Mouse (Mus musculus) testis, adult 2 months (tissue): ENCODE measurements around the gene Bri3. TPM values are rescaled to one million over a fixed set of nuclear protein-coding genes. Genes with fewer than 3 reads are reported as not detected.
A peak's percentile ranks its signal among the peaks of the same experiment; 100 is the strongest.

ENCODE experiments used
- H3K27ac ChIP-seq: fragments of 200-500 bp; 2 replicates; pipeline ENCODE4 v1.5.1; 2012; ENCODE audit warnings: low read depth, low read length; ENCODE audit not compliant: control insufficient read depth, insufficient read depth
- H3K27me3 ChIP-seq: fragments of 200-500 bp; 2 replicates; pipeline ENCODE4 v1.6.1; 2012; ENCODE audit warnings: mild to moderate bottlenecking, low read length, moderate library complexity; ENCODE audit not compliant: control insufficient read depth, insufficient read depth
- H3K36me3 ChIP-seq: fragments of 200-500 bp; 2 replicates; pipeline ENCODE4 v1.6.1; 2012; ENCODE audit warnings: mild to moderate bottlenecking, low read length; ENCODE audit not compliant: control insufficient read depth, insufficient read depth
- H3K4me1 ChIP-seq: fragments of 200-500 bp; 2 replicates; pipeline ENCODE4 v1.6.1; 2012; ENCODE audit warnings: low read length; ENCODE audit not compliant: control insufficient read depth, insufficient read depth
- H3K4me3 ChIP-seq: fragments of 200-500 bp; 2 replicates; pipeline ENCODE4 v1.5.1; 2012; ENCODE audit warnings: low read depth, mild to moderate bottlenecking, low read length, moderate library complexity, mixed read lengths; ENCODE audit not compliant: control insufficient read depth
- CTCF ChIP-seq: fragments of 200-500 bp; IDR thresholded peaks from 2 replicates; pipeline ENCODE4 v1.5.1; 2012; ENCODE audit warnings: low read depth, mild to moderate bottlenecking, inconsistent platforms, low read length, moderate library complexity; ENCODE audit not compliant: control insufficient read depth, insufficient read depth, insufficient replicate concordance
- POLR2A ChIP-seq: fragments of 200-500 bp; IDR thresholded peaks from 2 replicates; pipeline ENCODE4 v1.6.1; 2012; ENCODE audit warnings: low read depth, mild to moderate bottlenecking, inconsistent platforms, low read length, moderate library complexity; ENCODE audit not compliant: control insufficient read depth
- polyA plus RNA-seq: library from polyadenylated mRNA; depleted of rRNA; stranded (reverse); fragments of >200 nt; gene quantifications from 2 replicates; pipeline ENCODE4 v1.2.3, GENCODE M21; 2012

Gene Bri3
- polyA plus RNA-seq, 1 experiment = 174 TPM

DNA sequence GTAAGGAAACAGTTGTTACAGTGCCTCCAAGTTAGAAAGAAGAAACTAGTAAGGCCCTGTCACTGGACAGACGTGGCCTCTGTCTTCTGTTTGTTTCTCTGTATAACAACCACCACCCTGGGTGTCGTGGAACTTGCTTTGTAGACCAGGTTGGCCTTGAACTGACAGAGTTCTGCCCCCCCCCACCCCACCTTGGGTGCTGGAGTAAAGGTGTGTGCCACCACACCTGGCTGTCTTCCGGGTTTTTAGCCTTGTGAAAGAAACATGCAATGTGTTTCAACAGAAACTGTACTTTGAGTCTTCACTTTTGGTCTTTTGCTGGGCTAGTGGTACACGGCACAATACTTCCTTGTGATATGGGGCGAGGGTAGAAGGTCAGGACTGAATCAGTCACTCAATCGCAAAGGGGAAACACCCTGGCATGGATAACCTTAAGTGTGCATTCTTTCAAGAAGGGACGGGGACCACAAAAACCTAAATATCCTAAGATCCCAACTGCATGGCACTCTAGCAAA lies 51.9 kb downstream of the Bri3 start:
- H3K4me3 ChIP-seq = no peak overlapping the region
- no peaks in the 10 kb centered on the region for H3K36me3 ChIP-seq
- H3K27ac ChIP-seq = no peak overlapping the region
- H3K4me1 ChIP-seq = no peaks in the 10 kb centered on the region; the same call in 1 of the 2 replicates
- H3K27me3 ChIP-seq = no peaks in the 10 kb centered on the region
- TF ChIP-seq POLR2A = no peak
- no peak for TF ChIP-seq CTCF

- Histone ChIP-seq H3K4me3 (no peak overlapping the region), H3K4me1 (no peaks in the 10 kb centered on the region), H3K27me3 (no peaks in the 10 kb centered on the region), H3K36me3 (no peaks in the 10 kb centered on the region), H3K27ac (no peak overlapping the region)
- TF ChIP-seq POLR2A (no peak), CTCF (no peak)
These were observed 58.8 kb downstream of the Bri3 start for GRCm38 (mm10) chr5:144303071-144303470.

- Histone ChIP-seq H3K27me3 (no peaks in the 10 kb centered on the region), H3K4me3 (no peak overlapping the region), H3K27ac (no peak overlapping the region), H3K36me3 (no peaks in the 10 kb centered on the region), H3K4me1 (0 out of 2 replicates have a peak, but pooled peaks cover 2% of the 10 kb centered on the region)
- TF ChIP-seq POLR2A (no peak), CTCF (no peak)
These were observed 64.7 kb downstream of the Bri3 start for GRCm38 (mm10) chr5:144308929-144309328.

DNA sequence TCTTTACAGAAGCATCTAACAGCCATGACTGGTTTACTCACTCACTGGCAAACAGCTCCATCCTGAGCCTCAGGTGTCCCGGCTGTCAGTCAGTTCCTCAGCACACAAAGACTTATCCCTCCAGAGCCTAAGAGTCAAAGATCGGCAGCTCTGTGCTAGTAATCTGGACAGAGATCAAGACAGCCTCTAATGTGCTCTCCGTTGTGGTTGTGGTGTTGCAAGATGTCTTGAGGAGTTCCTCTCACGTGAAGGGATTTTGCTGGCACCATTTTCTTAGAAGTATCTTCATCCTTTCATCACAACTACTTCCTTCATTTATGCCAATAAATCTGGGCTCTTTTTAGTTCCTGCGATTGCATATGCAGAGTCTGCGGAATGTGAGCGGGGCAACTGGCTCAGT lies 67.9 kb downstream of the Bri3 start:
- TF ChIP-seq POLR2A = no peak
- no peak for TF ChIP-seq CTCF
- Histone ChIP-seq H3K4me1 (0 out of 2 replicates have a peak, but pooled peaks cover 2% of the 10 kb centered on the region), H3K36me3 (no peaks in the 10 kb centered on the region), H3K4me3 (no peak overlapping the region), H3K27me3 (no peaks in the 10 kb centered on the region), H3K27ac (no peak overlapping the region)

GRCm38 (mm10) chr5:144313335-144313734 lies 69.1 kb downstream of the Bri3 start:
- no peaks in the 10 kb centered on the region for H3K27me3 ChIP-seq
- TF ChIP-seq CTCF (no peak), POLR2A (no peak)
- no peaks in the 10 kb centered on the region for H3K36me3 ChIP-seq
- H3K27ac ChIP-seq = no peak overlapping the region
- H3K4me3 ChIP-seq = no peak overlapping the region
- H3K4me1 ChIP-seq = 0 out of 2 replicates have a peak, but pooled peaks cover 2% of the 10 kb centered on the region

DNA sequence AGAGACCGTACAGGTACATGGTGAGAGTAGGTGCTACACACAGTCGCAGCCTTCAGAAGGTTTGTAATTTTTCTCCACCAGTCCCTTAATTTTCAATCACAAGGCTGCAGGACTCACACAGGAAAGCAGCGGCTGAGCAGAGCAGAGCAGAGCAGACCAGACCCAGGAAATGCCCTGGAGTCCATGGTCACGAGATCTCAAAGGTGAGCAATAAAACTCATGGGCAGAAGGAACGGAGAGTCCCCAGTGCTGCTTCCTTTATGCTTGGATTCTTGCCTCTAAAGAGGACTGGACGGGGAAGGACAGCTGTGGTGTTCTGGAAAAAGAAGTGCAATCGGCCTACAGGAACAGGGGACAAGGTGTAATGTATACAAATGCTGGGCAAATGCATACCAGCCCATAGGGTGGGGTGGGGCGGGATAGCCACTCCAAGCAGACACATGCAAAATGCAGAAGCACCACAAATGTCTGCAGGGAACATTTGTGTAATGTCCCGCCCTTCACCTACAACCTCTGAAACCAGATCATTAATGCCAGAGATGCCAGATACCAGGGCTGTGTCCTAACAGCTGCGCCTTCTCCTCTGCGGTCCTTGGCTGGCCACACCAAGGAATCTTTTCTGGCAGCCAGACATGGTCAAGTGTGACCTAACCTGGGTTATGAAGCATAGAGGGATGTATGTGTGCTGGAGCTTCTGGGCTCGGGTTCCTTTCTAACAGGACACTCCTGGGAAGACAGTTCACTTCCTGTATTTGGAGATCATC lies 70.7 kb downstream of the Bri3 start:
- no peak overlapping the region for H3K4me3 ChIP-seq
- H3K36me3 ChIP-seq = no peaks in the 10 kb centered on the region
- H3K27me3 ChIP-seq = no peaks in the 10 kb centered on the region
- H3K4me1 ChIP-seq = 0 out of 2 replicates have a peak, but pooled peaks cover 2% of the 10 kb centered on the region
- no peak for TF ChIP-seq CTCF
- H3K27ac ChIP-seq = peak overlapping the region; percentile 43

DNA sequence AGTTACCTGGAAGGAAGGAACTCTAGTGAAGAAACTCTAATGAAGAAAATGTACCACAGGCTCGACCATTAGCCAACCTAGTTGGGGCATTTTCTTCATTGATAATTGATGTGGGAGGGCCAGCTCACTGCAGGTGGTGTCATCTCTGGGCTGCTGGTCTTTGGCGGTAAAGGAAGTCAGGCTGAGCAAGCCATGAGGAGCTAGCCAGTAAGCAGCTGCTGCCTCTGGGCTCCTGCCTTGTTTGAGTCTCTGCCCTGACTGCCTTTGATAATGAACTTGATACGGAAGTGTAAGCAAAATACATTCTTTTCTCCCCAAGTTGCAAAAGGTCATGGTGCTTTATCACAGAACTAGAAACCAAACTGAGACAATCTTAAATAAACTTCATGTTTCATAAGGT lies 72.2 kb downstream of the Bri3 start:
- no peaks in the 10 kb centered on the region for H3K27me3 ChIP-seq
- no peak overlapping the region for H3K27ac ChIP-seq
- no peak overlapping the region for H3K4me3 ChIP-seq
- H3K4me1 ChIP-seq = 0 out of 2 replicates have a peak, but pooled peaks cover 2% of the 10 kb centered on the region
- no peak for TF ChIP-seq CTCF
- no peak for TF ChIP-seq POLR2A
- no peaks in the 10 kb centered on the region for H3K36me3 ChIP-seq

DNA sequence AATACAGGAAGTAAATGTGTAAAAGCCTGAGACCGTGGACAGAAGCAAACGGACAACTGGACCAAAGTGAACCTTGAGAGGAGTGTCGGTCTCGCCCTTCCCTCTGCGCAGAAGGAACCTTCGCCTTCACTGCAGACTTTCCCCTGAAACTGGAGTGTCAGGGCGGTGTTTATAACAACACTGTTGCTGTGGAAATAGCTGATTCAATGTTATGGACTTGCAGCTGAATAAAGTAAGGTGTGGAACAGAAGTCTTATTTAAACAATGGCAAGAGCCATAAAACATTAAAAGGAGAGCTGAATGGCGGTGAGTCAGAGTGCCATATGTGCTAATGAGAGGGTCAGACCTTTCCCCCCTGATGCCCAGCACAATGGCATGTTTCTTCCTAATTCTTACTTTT lies 73.2 kb downstream of the Bri3 start:
- Histone ChIP-seq H3K4me3 (no peak overlapping the region), H3K27me3 (no peaks in the 10 kb centered on the region), H3K27ac (no peak overlapping the region), H3K36me3 (no peaks in the 10 kb centered on the region), H3K4me1 (0 out of 2 replicates have a peak, but pooled peaks cover 2% of the 10 kb centered on the region)
- TF ChIP-seq CTCF = no peak
- no peak for TF ChIP-seq POLR2A
